Comparison of ENCODE assay signal across 9 mouse cellular contexts in the genomic region with DNA sequence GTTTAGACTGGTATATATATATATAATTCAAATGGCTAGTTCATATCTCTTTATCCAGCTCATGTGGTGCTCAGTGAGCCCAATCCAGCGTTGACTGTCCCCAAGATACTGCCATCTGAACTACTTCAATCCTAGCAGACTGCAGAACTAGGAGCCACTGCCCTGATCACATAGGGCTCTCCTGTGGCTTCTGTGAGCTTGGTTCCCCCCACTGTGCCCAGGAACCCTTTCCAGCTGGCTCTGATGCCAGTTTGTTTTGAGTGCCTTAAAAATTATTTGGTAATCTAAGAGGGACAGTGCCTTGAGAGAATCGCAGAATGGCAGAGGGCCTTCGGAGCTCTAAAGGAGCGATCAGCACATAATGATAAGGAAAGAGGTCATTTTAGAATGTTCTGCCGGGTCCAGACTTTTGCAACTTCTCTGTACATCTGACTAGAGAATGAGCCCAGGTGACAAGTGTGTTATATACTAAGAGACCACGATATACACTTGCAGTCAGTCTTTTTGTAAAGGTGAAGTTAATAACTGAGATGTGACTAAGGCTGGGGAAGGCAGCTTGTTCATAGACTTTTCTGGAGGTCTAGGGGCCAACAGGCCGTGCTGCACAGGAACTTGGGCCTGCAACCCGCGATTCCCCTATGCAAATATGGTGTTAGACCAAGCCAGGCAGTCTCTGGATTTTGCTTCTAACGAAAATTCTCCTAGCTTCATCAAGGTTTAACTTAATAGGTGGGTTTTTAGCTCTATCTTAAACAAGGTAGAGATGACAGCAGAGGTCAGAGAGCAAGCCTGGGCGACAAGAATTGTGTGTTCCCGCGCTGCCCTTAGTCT. TPM values are rescaled to one million over a fixed set of nuclear protein-coding genes. Genes with fewer than 3 reads are reported as not detected.
DNase-seq lines count a peak whose midpoint lies in the region; ATAC-seq lines count a peak whose summit lies in the region.
"Had no signal": no experiment of that assay in that cellular context is flagged by ENCODE, and none has a peak within 500 bp of the region (broad histone marks: within the 10 kb centered on the region; RNA-seq: fewer than 3 reads in every experiment).

No protein-coding gene starts in this region.

- no peak for DNase-seq in heart, embryonic 10.5 days (ENCODE audit: low spot score)
- no peak for DNase-seq in heart, postnatal 36 days
- peak; percentile 50 for DNase-seq in embryo, embryonic 10.5 days (ENCODE audit: low spot score)
- no peak for DNase-seq in gastrocnemius, adult 8-10 months (ENCODE audit: low spot score in 2 of 2)
- DNase-seq in gastrocnemius, postnatal 4 days (ENCODE audit: low spot score in 2 of 2): no peak
- DNase-seq: cerebellum, adult 11-12 months had no signal

- peaks cover 72% of the 10 kb centered on the region for H3K27me3 ChIP-seq in heart, embryonic 10.5 days (ENCODE audit: insufficient read depth, poor library complexity, severe bottlenecking)
- peaks cover 95% of the 10 kb centered on the region for H3K27me3 ChIP-seq in hindbrain, embryonic 12.5 days
- H3K27me3 ChIP-seq in midbrain, embryonic 16.5 days (ENCODE audit: control insufficient read depth, insufficient read depth, low read depth, low read length): peaks cover 57% of the 10 kb centered on the region

- no peaks in the 10 kb centered on the region for H3K9me3 ChIP-seq in heart, embryonic 10.5 days
- H3K9me3 ChIP-seq in hindbrain, embryonic 12.5 days (replicated peaks): 0 out of 2 replicates have a peak, but pooled peaks cover 3% of the 10 kb centered on the region
- H3K9me3 ChIP-seq in midbrain, embryonic 16.5 days (replicated peaks; ENCODE audit: control insufficient read depth, low read length, poor library complexity, severe bottlenecking): no peaks in the 10 kb centered on the region

- peak overlapping the region; percentile 74 for H3K9ac ChIP-seq in hindbrain, embryonic 12.5 days
- H3K9ac ChIP-seq in midbrain, embryonic 16.5 days (ENCODE audit: low read depth, low read length): peak overlapping the region; percentile 57

- peak overlapping the region; percentile 61 for H3K4me2 ChIP-seq in hindbrain, embryonic 12.5 days (replicated peaks)
- peak overlapping the region; percentile 69 for H3K4me2 ChIP-seq in midbrain, embryonic 16.5 days (ENCODE audit: low read length)

- H3K27ac ChIP-seq in heart, embryonic 10.5 days: peak overlapping the region; percentile 83
- peak overlapping the region; percentile 88 for H3K27ac ChIP-seq in hindbrain, embryonic 12.5 days
- H3K27ac ChIP-seq in midbrain, embryonic 16.5 days (ENCODE audit: low read length): no peak overlapping the region

- H3K36me3 ChIP-seq in heart, embryonic 10.5 days: no peaks in the 10 kb centered on the region
- H3K36me3 ChIP-seq in hindbrain, embryonic 12.5 days: no peaks in the 10 kb centered on the region
- no peaks in the 10 kb centered on the region for H3K36me3 ChIP-seq in midbrain, embryonic 16.5 days (ENCODE audit: control insufficient read depth, insufficient read depth, low read length)

- no peak for ATAC-seq in hindbrain, embryonic 12.5 days (ENCODE audit: low FRiP score)
- no peak for ATAC-seq in midbrain, embryonic 16.5 days
- ATAC-seq in CD4-positive, CD25-positive, alpha-beta regulatory T cell, adult 4 months: no peak

- H3K4me3 ChIP-seq in heart, embryonic 10.5 days: peak overlapping the region; percentile 73
- peak overlapping the region; percentile 48 for H3K4me3 ChIP-seq in hindbrain, embryonic 12.5 days
- H3K4me3 ChIP-seq in midbrain, embryonic 16.5 days (ENCODE audit: low read depth, low read length): peak overlapping the region; percentile 39

- H3K4me1 ChIP-seq in heart, embryonic 10.5 days: peaks cover 25% of the 10 kb centered on the region
- peaks cover 38% of the 10 kb centered on the region for H3K4me1 ChIP-seq in hindbrain, embryonic 12.5 days
- peaks cover 38% of the 10 kb centered on the region for H3K4me1 ChIP-seq in midbrain, embryonic 16.5 days (ENCODE audit: control insufficient read depth, insufficient read depth, low read length)

- intact Hi-C loops in heart, postnatal 36 days (cut with DNase I): loop anchor here (5.0 to 10.0 kb wide), 8 partner anchors 39 to 524 kb away; a partner anchor contains a TSS

- WGBS in heart, embryonic 10.5 days: 9% methylated on average over 13 of the region's 13 CpGs
- whole genome bisulfite sequencing in hindbrain, embryonic 12.5 days: 5% methylated on average over 13 of the region's 13 CpGs
- WGBS in midbrain, embryonic 16.5 days: 14% methylated on average over 13 of the region's 13 CpGs

RNA-seq across cellular contexts. Expression of a gene that starts 2.3 kb away (rescaled TPM):
- polyA plus RNA-seq in heart, embryonic 10.5 days (2016; fragmentation: Nextera tagmentation; extraction: Ambion mirVana): 7.9 and 20.3 TPM in 2 replicates
- 10 to 100 TPM; 33.6 to 34.3 TPM for total RNA-seq in heart, postnatal 36 days (2021)
- polyA plus RNA-seq in hindbrain, embryonic 12.5 days (2016; fragmentation: Nextera tagmentation; extraction: Ambion mirVana): 81.5 and 83.2 TPM in 2 replicates
- 2.8 and 3.4 TPM in 2 replicates for polyA plus RNA-seq in midbrain, embryonic 16.5 days (2015; fragmentation: Nextera tagmentation; extraction: Ambion mirVana)
- not detected for polyA plus RNA-seq in CD4-positive, CD25-positive, alpha-beta regulatory T cell, adult 4 months (2017; shearing (Covaris generic))
- 10 to 100 TPM; 34.8 to 41.6 (median 35.3) TPM for total RNA-seq in gastrocnemius, adult 8-10 months (2022)
- total RNA-seq in gastrocnemius, postnatal 4 days (2021): 10 to 100 TPM; 92.7 to 95.0 TPM
